Mouse (Mus musculus): ENCODE measurements around the gene H2-M10.5.
A peak's percentile ranks its signal among the peaks of the same experiment; 100 is the strongest.
"Not testable (repeated sequence)": the region's sequence is repeated elsewhere in the genome, so short reads cannot be mapped to it uniquely, and the experiment has no call there.

The H2-M10.5 gene

DNA sequence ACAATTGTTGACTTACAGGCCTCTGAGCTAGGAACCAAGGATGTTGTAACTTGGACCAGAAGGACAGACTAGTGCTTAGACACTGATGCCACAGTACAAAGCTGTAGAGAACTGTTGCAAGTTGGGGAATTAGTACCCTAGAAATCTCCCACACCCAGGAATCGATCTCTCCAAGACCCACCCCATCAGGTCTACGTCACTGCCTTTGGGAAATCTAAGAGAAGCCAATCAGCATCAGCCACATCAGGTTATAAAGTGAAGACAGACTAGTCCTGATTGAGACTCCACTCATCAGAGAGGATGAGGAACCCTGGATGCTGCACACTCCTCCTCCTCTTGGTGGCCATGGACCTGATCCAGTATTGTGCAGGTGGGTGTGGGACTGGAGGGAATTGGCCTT is at the start of gene H2-M10.5:
H2-M10.5 (plus strand) TSS at position 301 of the 400 bp plus-strand sequence.
- not testable (repeated sequence) for DNase-seq

- DNase-seq, result peak; percentile 6 to 19
These were observed 46.7 kb upstream of the H2-M10.5 start for GRCm38 (mm10) chr17:36726046-36726445.

DNA sequence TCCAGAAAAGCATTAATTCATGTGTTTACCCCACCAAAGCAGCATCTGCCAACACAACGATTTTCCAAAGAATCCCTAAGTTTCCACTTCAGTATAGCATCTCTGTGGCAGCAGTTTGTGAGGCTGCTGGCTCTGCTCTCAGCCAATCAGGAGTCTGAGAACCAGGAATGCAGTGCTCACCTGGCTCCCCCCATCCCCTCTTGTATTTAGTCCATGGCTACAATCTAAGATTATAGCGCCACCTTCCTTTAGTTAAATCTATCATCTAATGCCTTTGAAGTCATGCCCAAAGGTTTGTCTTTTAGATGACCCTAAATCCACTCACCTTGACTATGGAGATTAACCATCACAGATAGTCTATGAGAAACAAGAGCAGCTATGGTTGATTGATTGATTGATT is 8.9 kb upstream of the H2-M10.5 start:
- DNase-seq, result no peak

DNA sequence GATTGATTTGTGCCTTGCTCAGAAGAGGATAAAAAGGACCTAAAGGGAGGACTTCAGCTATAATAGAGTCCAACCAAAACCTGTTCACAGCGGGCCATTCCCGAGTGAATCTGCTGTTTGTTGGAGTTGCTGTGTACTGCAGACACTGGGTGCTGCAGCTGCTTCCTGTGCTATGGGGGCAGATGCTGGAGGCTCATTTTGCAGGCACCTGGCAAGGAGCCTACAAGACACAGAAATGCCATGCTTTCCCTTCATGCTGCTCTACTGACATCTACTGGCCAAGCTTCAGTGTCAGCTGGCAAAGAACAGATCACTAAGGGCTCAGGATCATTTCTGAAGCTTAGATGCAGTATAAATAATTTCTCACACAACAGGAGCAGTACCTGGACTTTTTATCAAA is 8.5 kb upstream of the H2-M10.5 start:
- DNase-seq, result peak; percentile 61 to 72

GRCm38 (mm10) chr17:36765403-36765802 is 7.3 kb upstream of the H2-M10.5 start:
- peak; percentile 2 to 8 for DNase-seq

- no peak for DNase-seq
These were observed 8.8 kb downstream of the H2-M10.5 start for GRCm38 (mm10) chr17:36781533-36781932.

- peak; percentile 40 to 52 for DNase-seq
These were observed 13.8 kb downstream of the H2-M10.5 start for GRCm38 (mm10) chr17:36786483-36786886.

- no peak for DNase-seq
These were observed 15.6 kb downstream of the H2-M10.5 start for GRCm38 (mm10) chr17:36788351-36788750.

- DNase-seq, result peak; percentile 88 to 91
These were observed 16.1 kb downstream of the H2-M10.5 start for GRCm38 (mm10) chr17:36788801-36789200.

GRCm38 (mm10) chr17:36799493-36799892 is 26.8 kb downstream of the H2-M10.5 start:
- no peak for DNase-seq

- not testable (repeated sequence) for DNase-seq
These were observed 27.3 kb downstream of the H2-M10.5 start for GRCm38 (mm10) chr17:36799921-36800462.

DNA sequence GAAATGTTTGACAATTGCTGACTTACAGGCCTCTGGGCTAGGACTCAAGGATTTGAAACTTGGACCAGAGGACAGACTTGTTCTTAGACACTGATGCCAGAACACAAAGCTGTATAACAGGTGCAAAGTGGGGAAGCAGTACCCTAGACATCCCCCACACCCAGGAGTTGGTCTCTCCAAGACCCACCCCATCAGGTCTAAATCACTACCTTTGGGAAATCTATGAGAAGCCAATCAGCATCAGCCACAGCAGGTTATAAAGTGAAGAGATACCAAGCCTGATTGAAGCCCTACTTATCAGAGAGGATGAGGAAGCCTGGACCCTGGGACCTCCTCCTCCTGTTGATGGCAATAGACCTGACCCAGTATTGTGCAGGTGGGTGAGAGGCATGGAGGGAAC is 39.2 kb downstream of the H2-M10.5 start, which contains the start of gene H2-M10.6:
H2-M10.6 (plus strand) TSS at position 301 of the 400 bp plus-strand sequence.
- DNase-seq, result no peak

GRCm38 (mm10) chr17:36824005-36824404 is 51.3 kb downstream of the H2-M10.5 start:
- DNase-seq, result peak; percentile 70 to 75

GRCm38 (mm10) chr17:36825525-36825924 is 52.8 kb downstream of the H2-M10.5 start:
- peak; percentile 47 to 60 for DNase-seq
